Mouse (Mus musculus): ENCODE results near the gene Sohlh1.
A peak's percentile ranks its signal among the peaks of the same experiment; 100 is the strongest.
"Not testable (repeated sequence)": the region's sequence is repeated elsewhere in the genome, so short reads cannot be mapped to it uniquely, and the experiment has no call there.

Sohlh1 gene

GRCm38 (mm10) chr2:25842161-25842560 is 4.9 kb downstream of the Sohlh1 start:
- no peak for DNase-seq (ENCODE audit: low spot score)

DNA sequence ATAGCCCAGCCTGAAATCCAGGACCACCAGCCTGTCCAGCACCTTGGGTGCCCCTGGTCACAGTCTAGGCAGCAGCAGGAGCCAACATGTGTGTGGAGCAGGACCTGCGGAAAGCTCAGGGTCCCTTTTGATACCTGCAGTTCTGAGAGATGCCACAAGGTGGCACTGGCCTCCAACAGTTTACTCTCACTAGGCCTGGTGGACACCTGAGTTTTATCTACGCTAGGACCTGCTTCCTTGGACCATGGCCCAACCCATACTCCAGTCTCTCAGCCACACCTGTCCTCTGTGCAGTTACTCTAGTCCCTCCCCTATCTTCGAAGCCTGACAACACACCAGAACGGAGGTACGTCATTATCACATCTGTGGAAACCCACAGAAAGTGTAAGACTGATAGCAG is 10.8 kb downstream of the Sohlh1 start:
- DNase-seq (ENCODE audit: low spot score): peak; percentile 76

DNA sequence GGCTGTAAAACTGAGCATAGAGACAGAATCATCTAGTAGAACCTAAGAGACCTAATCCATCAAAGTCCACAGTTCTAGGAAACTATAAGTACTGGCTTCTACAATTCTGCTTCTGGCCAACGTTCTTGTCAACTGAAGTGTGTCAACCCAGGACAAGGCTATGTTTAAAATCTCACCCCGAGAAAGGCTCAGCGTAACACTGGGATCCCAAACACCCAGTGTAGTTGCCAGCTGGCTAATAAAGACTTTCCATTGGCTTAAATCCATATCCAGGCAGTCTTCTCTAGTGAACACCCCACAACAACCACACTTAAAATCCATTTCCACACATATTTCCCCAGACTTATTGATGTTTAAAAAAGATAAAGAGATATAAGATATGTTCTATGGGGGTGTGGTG is 16.3 kb downstream of the Sohlh1 start:
- DNase-seq (ENCODE audit: low spot score): no peak

GRCm38 (mm10) chr2:25828344-25828947 is 18.6 kb downstream of the Sohlh1 start:
- no peak for DNase-seq (ENCODE audit: low spot score)

DNA sequence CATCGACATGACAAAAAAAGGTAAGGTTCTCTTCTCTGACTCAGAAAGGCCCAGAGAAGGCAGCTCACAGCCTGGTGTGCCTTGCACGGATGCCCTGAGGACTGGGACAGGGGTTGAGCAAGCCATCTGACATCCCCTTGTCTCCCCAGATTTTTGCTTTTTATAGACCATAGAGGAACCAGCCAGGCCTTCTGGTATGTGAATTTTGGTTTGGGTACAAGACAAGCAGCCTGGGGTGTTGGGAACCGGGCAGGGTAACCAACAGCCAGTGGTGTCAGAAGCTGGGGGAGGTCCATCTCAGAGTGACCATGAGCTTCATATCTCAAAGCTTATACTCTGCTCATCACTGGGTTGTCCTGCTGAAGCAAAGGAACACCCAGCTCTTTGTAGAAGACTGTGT is 22.3 kb downstream of the Sohlh1 start:
- no peak for DNase-seq (ENCODE audit: low spot score)

GRCm38 (mm10) chr2:25822806-25823205 is 24.2 kb downstream of the Sohlh1 start, which contains the start of gene Lcn9:
Gene Lcn9, plus strand, starts transcription at chr2:25823153.
- DNase-seq (ENCODE audit: low spot score): no peak

- DNase-seq (ENCODE audit: low spot score): not testable (repeated sequence)
Measured at GRCm38 (mm10) chr2:25815748-25816147, 31.3 kb downstream of the Sohlh1 start, which contains the start of gene Glt6d1. Gene Glt6d1, minus strand, starts transcription at chr2:25815848.

- no peak for DNase-seq (ENCODE audit: low spot score)
Measured at GRCm38 (mm10) chr2:25813364-25813763, 33.7 kb downstream of the Sohlh1 start.

DNA sequence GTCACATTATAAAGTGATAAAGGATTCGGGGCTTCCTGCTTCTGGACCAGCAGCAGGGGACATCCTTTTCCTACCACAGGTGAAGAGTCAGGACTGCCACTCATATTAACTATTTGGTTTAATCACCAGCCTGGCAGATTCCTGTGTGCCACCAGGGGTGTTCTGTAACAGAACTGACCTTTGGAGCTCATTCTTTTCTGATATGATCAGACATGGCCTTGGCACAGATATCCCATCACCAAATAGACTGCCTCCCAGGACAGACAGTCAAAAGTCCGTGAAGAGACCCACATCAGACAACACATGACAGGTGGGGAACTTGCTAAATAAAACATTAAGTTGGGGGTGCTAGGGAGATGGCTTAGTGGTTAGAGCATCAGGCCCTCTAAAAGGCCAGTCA is 35.3 kb downstream of the Sohlh1 start:
- no peak for DNase-seq (ENCODE audit: low spot score)

DNA sequence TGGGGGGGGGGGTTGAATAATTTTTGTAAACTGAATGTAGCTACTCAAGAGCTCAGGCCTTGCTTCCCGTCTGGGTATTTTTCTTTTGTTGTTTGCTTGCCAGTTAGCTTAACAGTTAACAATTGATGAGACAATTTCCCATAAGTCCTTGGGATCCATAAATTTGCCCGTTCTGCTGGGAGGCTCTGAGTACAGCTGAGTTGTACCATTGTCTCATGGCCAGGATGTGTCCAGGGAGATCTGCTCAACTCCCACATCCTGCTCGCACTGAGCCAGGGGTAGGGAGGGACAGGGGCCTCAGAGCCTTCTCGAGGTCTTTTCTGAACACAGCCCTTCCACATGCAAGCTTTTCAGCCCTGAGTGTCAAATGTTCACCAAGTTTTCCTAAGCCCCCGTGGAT is 49.0 kb downstream of the Sohlh1 start:
- DNase-seq (ENCODE audit: low spot score): no peak

- no peak for DNase-seq (ENCODE audit: low spot score)
Measured at GRCm38 (mm10) chr2:25797635-25798034, 49.4 kb downstream of the Sohlh1 start.

Data from ovary, postnatal 14 days (tissue).